Mouse (Mus musculus): Measurements from ENCODE around the gene Cd52. TPM values are rescaled to one million over a fixed set of nuclear protein-coding genes. Genes with fewer than 3 reads are reported as not detected.

Cd52 gene
- polyA plus RNA-seq, 1 experiment from 2014 or later, result 18.9 TPM

- Histone ChIP-seq H3K9ac (ENCODE audit: low read depth, low read length) (no peak overlapping the region), H3K4me3 (replicated peaks; ENCODE audit: low read depth, low read length) (no peak overlapping the region), H3K36me3 (ENCODE audit: insufficient read depth, low read length) (no peaks in the 10 kb centered on the region), H3K27ac (no peak overlapping the region), H3K4me1 (replicated peaks; ENCODE audit: insufficient read depth, low read length) (no peaks in the 10 kb centered on the region), H3K9me3 (replicated peaks; ENCODE audit: low read length) (no peaks in the 10 kb centered on the region), H3K27me3 (ENCODE audit: insufficient read depth, low read length) (no peaks in the 10 kb centered on the region), H3K4me2 (ENCODE audit: low read length) (no peak overlapping the region)
- WGBS, result 78% methylated on average over 16 of the region's 16 CpGs
- no peak for DNase-seq (ENCODE audit: low spot score)
- peak; percentile 19; the same call in 1 of the 2 replicates for ATAC-seq (replicated peaks; ENCODE audit: low FRiP score, low read depth)
- TF ChIP-seq CTCF (IDR thresholded peaks at IDR 0.05; ENCODE audit: low read depth), result no peak
Measured at GRCm38 (mm10) chr4:134115215-134116144, 20.6 kb upstream of the Cd52 start.

GRCm38 (mm10) chr4:134114038-134114437, 19.2 kb upstream of the Cd52 start:
- Histone ChIP-seq H3K9me3 (replicated peaks; ENCODE audit: low read length) (no peaks in the 10 kb centered on the region), H3K36me3 (ENCODE audit: insufficient read depth, low read length) (no peaks in the 10 kb centered on the region), H3K27me3 (ENCODE audit: insufficient read depth, low read length) (no peaks in the 10 kb centered on the region), H3K4me3 (replicated peaks; ENCODE audit: low read depth, low read length) (no peak overlapping the region), H3K4me2 (ENCODE audit: low read length) (no peak overlapping the region), H3K27ac (no peak overlapping the region), H3K9ac (ENCODE audit: low read depth, low read length) (no peak overlapping the region), H3K4me1 (replicated peaks; ENCODE audit: insufficient read depth, low read length) (no peaks in the 10 kb centered on the region)
- WGBS, result 86% methylated on average over 4 of the region's 4 CpGs
- ATAC-seq (replicated peaks; ENCODE audit: low FRiP score, low read depth), result no peak
- no peak for TF ChIP-seq CTCF (IDR thresholded peaks at IDR 0.05; ENCODE audit: low read depth)
- DNase-seq (ENCODE audit: low spot score), result no peak

DNA sequence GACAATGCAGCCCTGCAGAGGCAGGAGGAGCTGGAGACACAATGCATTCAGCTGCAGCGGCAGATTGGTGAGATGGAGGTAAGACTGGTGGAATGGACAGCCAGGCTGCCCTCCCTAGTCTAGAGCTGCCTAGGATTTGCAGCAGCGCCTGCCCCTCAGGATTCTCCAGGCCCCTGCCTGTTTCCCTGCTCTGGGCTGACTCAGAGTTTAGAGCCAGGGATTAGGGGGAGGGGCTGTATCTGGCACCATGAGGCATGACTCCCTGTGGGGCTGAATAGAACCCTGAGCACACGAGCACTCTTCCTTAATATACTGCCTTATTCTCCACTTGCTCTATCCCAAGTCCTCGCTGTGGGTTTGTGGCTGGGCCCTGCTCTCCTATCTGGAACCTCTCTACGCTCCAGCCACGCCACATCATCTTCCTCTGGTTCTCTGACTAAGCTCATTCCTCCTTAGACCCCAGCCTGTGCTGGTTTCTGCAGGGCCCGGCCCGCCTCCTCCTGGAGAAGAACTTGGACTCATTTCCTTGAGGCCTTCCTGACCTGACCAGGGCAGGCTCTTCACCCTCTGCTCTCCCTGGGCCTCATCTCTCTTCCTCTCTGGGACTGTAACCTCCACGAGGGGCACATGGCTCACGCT, 18.6 kb upstream of the Cd52 start:
- Histone ChIP-seq H3K4me1 (replicated peaks; ENCODE audit: insufficient read depth, low read length) (no peaks in the 10 kb centered on the region), H3K4me3 (replicated peaks; ENCODE audit: low read depth, low read length) (no peak overlapping the region), H3K36me3 (ENCODE audit: insufficient read depth, low read length) (no peaks in the 10 kb centered on the region), H3K9me3 (replicated peaks; ENCODE audit: low read length) (no peaks in the 10 kb centered on the region), H3K9ac (ENCODE audit: low read depth, low read length) (no peak overlapping the region), H3K27me3 (ENCODE audit: insufficient read depth, low read length) (no peaks in the 10 kb centered on the region), H3K4me2 (ENCODE audit: low read length) (no peak overlapping the region), H3K27ac (no peak overlapping the region)
- 56% methylated on average over 10 of the region's 10 CpGs for WGBS
- no peak for TF ChIP-seq CTCF (IDR thresholded peaks at IDR 0.05; ENCODE audit: low read depth)
- DNase-seq (ENCODE audit: low spot score) (no peak), ATAC-seq (replicated peaks; ENCODE audit: low FRiP score, low read depth) (no peak)

- WGBS, result 66% methylated on average over 6 of the region's 6 CpGs
- Histone ChIP-seq H3K36me3 (ENCODE audit: insufficient read depth, low read length) (no peaks in the 10 kb centered on the region), H3K4me3 (replicated peaks; ENCODE audit: low read depth, low read length) (no peak overlapping the region), H3K9me3 (replicated peaks; ENCODE audit: low read length) (no peaks in the 10 kb centered on the region), H3K9ac (ENCODE audit: low read depth, low read length) (no peak overlapping the region), H3K27ac (no peak overlapping the region), H3K27me3 (ENCODE audit: insufficient read depth, low read length) (no peaks in the 10 kb centered on the region), H3K4me1 (replicated peaks; ENCODE audit: insufficient read depth, low read length) (no peaks in the 10 kb centered on the region), H3K4me2 (ENCODE audit: low read length) (no peak overlapping the region)
- ATAC-seq (replicated peaks; ENCODE audit: low FRiP score, low read depth) (no peak), DNase-seq (ENCODE audit: low spot score) (no peak)
- TF ChIP-seq CTCF (IDR thresholded peaks at IDR 0.05; ENCODE audit: low read depth), result no peak
Measured at GRCm38 (mm10) chr4:134112403-134112802, 17.5 kb upstream of the Cd52 start.

DNA sequence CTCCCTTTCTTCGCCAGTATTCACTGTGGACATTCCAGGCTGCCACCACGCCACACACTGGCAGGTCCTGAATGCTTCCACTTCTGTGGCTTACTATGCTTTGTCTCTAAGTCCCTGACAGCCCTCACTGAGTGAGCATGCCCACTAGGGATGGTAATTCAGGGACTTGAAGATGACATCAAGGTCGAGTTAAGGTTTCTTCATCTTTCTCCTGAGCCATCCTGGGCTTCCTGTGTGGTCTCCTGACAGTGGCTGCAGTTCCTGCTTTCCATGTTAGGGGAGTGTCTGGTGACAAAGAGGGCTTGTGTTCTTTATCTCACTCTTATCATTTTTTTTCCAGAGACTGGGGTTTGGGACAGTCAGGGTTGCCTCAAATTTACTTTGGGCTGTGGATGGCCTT, 15.8 kb upstream of the Cd52 start:
- Histone ChIP-seq H3K36me3 (ENCODE audit: insufficient read depth, low read length) (no peaks in the 10 kb centered on the region), H3K9me3 (replicated peaks; ENCODE audit: low read length) (no peaks in the 10 kb centered on the region), H3K4me3 (replicated peaks; ENCODE audit: low read depth, low read length) (no peak overlapping the region), H3K27ac (no peak overlapping the region), H3K9ac (ENCODE audit: low read depth, low read length) (no peak overlapping the region), H3K4me1 (replicated peaks; ENCODE audit: insufficient read depth, low read length) (no peaks in the 10 kb centered on the region), H3K27me3 (ENCODE audit: insufficient read depth, low read length) (no peaks in the 10 kb centered on the region), H3K4me2 (ENCODE audit: low read length) (no peak overlapping the region)
- no peak for DNase-seq (ENCODE audit: low spot score)
- ATAC-seq (replicated peaks; ENCODE audit: low FRiP score, low read depth), result no peak
- 53% methylated on average over 3 of the region's 3 CpGs for WGBS
- no peak for TF ChIP-seq CTCF (IDR thresholded peaks at IDR 0.05; ENCODE audit: low read depth)

- Histone ChIP-seq H3K27ac (no peak overlapping the region), H3K4me1 (replicated peaks; ENCODE audit: insufficient read depth, low read length) (no peaks in the 10 kb centered on the region), H3K9ac (ENCODE audit: low read depth, low read length) (no peak overlapping the region), H3K9me3 (replicated peaks; ENCODE audit: low read length) (no peaks in the 10 kb centered on the region), H3K27me3 (ENCODE audit: insufficient read depth, low read length) (no peaks in the 10 kb centered on the region), H3K4me2 (ENCODE audit: low read length) (no peak overlapping the region), H3K36me3 (ENCODE audit: insufficient read depth, low read length) (no peaks in the 10 kb centered on the region), H3K4me3 (replicated peaks; ENCODE audit: low read depth, low read length) (no peak overlapping the region)
- 22% methylated on average over 5 of the region's 5 CpGs for WGBS
- ATAC-seq (replicated peaks; ENCODE audit: low FRiP score, low read depth), result no peak
- TF ChIP-seq CTCF (IDR thresholded peaks at IDR 0.05; ENCODE audit: low read depth), result no peak
- no peak for DNase-seq (ENCODE audit: low spot score)
Measured at GRCm38 (mm10) chr4:134108196-134108595, 13.3 kb upstream of the Cd52 start.

Data from kidney, postnatal 0 days (tissue).